Mouse (Mus musculus): ENCODE measurements at regions not wholly inside any gene's neighbourhood (a gene's known extent, or its start where the extent isn't known, plus 50 kb on each side); places are given as distances from the start of the nearest gene placed in this dataset.

DNA sequence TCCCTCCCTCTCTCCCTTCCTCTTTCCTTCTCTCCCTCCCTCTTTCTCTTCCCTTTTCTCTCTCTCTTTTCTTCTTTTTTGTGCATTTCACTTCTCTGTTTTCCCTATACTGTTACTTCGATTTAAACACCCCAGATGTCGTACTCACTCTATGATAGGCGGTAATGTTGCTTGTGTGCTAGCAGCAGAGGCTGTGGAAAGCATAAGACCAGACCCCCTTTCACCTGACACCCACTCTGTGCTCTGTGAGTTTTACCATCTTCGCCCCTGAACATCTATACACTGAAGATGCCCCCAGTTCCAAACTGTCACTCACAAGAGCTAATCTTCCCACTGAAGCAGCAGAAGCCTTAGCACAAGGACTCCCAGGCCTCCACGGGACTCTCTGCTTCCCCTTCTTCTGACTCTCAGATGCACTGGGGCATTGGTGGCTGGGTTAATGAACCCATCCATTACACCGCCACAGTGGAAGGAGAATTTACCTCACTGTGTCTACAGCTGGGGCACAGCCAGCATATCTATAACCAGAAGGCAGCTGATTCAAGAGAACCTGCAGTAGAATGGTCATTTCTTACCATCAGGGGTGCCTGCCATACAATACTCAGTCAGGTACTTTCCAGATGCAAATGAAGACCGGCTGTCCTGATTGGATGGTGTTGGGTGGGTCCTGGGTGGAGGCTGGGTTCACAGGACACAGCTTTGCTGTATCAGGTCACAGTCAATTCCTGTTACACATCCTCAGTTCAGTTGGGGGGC, 194.0 kb upstream of the Runx1 start:
- DNase-seq (ENCODE audit: low read depth, low spot score), result peak; percentile 17

- no peak for DNase-seq (ENCODE audit: low read depth, low spot score)
Measured at GRCm38 (mm10) chr16:93018766-93019165, 192.8 kb upstream of the Runx1 start.

GRCm38 (mm10) chr16:93017025-93017424, 191.1 kb upstream of the Runx1 start:
- DNase-seq (ENCODE audit: low read depth, low spot score), result no peak

DNA sequence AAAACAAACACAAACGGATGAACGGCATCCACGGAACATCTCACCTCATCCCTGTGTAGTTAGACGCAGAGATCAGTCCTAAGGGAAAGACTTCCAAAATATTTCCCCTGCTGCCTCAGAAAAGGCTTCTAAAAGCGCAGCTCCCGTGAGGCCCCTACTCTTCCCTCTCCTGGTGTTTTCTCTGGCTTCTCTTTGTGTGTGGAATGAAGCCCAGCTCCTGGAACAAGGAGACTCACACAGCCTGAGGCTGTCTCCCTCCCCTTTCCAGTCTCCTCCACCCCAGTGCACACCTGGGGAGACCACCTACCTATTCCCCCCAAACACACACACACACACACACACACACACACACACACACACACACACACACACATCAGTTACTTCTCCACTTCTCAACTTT, 189.7 kb upstream of the Runx1 start:
- DNase-seq (ENCODE audit: low read depth, low spot score), result no peak

GRCm38 (mm10) chr16:93014991-93015390, 189.0 kb upstream of the Runx1 start:
- no peak for DNase-seq (ENCODE audit: low read depth, low spot score)

DNA sequence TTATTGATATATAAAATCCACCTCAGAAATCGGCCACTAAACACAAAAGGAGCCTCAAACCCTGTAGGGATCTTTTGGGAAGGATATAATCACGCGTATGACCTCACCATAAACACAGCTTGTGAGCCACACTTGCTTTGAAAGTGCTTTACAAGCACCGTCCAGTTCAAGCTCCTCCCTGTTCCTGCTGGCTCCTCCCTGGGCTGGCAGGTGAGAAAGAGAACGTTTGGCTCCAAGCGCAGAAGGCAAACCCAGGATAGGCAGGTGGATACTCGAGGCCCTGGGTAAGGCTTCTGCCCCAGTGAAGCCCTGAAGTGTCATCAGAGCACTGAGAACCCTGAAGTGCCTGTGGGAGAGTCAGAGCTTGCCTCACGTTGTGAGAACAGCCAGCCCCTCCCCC, 187.9 kb upstream of the Runx1 start:
- no peak for DNase-seq (ENCODE audit: low read depth, low spot score)

DNA sequence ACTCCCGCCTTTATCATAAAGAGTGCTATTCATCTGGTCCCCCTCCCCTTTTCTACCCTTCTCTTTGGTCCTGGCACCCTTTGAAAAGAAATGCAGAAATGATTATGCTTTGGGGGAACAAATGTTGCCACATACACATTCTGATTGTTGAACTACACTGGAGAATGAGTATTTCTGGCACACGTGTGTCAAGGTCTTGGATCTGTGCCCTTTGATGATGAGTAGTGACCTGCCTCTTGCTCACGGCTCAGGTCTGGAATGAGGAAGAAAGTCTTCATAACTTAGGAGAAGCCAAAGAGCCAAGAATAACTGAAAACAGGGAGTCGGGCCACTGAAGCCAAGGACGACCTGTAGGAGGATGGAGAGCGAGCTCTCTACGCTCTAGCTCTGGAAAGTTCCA, 187.3 kb upstream of the Runx1 start:
- DNase-seq (ENCODE audit: low read depth, low spot score), result no peak

- DNase-seq (ENCODE audit: low read depth, low spot score), result no peak
Measured at GRCm38 (mm10) chr16:93011474-93011873, 185.5 kb upstream of the Runx1 start.

DNA sequence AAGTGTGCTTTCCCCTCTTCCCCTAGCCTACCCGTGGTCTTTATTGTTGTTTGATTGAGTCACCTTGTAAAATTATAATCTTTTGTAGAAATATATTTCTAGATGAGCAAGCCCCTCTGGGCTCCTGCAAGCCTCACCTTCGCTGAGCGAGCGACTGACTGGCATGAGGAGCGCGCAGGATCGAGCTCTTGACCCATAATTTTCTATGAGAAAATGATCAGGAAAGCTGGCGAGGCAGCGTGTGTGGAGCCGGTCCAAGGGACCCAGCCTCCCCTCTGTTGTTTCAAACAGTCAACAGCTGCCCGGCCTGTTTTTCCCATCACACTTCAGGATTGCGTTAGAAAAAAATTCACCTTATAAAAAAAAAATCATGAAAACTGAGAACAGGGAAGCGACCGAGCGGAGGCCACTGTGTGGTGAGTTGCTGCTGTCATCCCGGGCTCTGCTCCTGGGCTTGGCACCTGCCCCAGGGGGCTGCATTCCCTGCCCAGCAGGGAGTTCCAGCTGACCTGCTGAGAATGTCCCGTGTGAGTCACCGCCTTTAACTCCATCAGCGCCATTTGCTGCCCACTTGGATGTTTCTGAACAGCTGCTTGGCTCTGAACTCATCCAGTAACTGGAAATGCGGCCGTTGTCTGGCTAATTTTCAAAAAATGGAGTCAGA, 180.5 kb upstream of the Runx1 start:
- DNase-seq (ENCODE audit: low read depth, low spot score), result peak; percentile 80

DNA sequence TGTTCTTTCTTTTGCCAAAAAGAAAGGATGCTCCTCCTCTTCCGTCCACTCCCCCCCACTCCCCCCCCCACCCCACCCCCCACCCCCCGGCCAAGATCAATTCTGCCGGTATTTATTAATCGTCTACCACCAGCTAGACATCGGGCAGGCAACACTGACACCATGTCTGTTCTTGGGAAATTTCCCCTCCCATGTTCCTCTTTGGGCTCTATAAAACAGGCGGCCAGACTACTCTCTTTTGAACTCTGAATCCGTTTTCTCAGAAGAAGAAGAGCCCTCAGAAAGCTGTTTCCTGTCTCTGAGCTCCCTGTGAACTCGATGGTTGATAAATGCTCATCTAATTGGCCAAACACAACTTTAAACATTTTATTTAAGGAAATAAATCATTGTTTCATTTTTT, 179.5 kb upstream of the Runx1 start:
- DNase-seq (ENCODE audit: low read depth, low spot score), result no peak

- DNase-seq (ENCODE audit: low read depth, low spot score), result no peak
Measured at GRCm38 (mm10) chr16:93003830-93004229, 177.9 kb upstream of the Runx1 start.

- no peak for DNase-seq (ENCODE audit: low read depth, low spot score)
Measured at GRCm38 (mm10) chr16:92998689-92999088, 172.7 kb upstream of the Runx1 start.

GRCm38 (mm10) chr16:92997636-92998035, 171.7 kb upstream of the Runx1 start:
- no peak for DNase-seq (ENCODE audit: low read depth, low spot score)

DNA sequence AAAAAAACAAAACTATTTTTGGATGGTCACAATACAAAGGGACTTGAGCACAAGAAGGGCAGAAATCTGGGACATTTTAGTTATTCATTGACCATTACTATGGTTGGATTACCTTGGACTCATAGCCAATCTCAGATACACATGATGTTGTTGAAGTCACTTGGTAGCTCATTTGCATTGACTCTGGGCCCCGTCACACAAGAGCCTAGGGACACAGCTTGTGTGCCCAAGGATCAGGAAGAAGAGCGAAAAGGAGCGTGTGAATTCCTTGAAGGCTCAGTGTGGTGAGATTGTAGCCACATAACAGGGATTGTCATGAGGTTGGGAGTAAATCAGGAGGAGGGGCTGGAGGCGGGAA, 170.0 kb upstream of the Runx1 start:
- DNase-seq (ENCODE audit: low read depth, low spot score), result no peak

DNA sequence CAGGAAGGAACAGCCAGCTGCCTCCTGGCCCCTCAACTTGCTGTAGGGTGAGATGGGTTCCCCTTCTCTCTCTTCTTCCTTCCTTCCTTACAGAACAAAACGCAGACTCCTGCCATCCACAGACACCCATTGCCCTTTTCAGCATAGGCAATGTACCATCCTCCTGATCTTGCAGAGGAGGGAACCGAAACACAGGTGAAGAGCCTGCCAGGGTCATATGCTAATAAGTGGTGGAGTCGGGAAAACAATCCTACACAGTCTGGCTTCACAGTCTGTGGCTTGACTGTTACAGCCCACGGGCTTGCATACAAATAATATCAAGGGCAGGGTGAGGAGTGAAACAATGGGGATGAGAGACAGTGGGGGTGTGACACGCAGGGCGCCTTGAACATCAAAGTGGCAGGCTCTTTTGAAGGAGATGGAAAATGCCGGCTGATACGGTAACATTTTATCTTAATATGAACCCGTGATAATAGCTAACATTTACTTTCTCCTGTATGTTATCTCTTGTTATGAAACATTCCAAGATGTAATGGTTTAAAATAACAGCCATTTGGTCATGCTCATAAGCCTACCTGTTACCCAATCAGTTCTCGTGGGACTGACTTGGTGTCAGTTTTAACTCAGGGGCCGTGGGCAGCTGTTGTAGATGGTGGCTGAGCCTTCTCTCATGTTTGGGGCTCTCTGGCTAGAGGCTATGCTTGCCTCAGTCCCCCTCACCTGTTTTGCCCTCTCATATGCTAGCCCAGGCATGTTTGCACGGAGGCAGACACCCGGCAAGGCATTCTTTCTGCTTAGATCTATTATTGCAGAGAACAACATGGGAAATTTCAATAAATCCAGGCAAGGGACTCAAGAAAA, 169.4 kb upstream of the Runx1 start:
- DNase-seq (ENCODE audit: low read depth, low spot score), result peak; percentile 20

GRCm38 (mm10) chr16:92992876-92993275, 166.9 kb upstream of the Runx1 start:
- DNase-seq (ENCODE audit: low read depth, low spot score), result no peak

GRCm38 (mm10) chr16:92991405-92991804, 165.5 kb upstream of the Runx1 start:
- DNase-seq (ENCODE audit: low read depth, low spot score), result no peak

DNA sequence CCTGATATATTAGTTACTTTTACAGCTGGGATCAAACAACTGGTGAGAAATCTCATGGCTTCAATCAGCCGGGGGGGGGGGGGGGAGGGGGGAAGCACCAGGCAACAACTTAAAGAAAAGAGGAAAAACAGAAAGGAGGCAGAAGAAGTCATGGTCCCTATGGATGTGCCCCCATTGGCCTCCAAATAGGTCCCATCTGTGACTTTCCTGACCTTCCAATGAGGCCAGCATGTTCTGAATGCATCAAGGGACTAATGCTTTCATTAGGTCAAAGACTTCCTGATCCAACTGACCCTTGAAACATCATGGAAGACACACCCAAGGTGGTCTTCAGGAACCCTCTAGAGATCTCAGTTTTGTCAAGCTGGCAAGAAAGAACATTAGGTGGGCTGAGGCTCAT, 162.5 kb upstream of the Runx1 start:
- DNase-seq (ENCODE audit: low read depth, low spot score), result no peak

- no peak for DNase-seq (ENCODE audit: low read depth, low spot score)
Measured at GRCm38 (mm10) chr16:92988000-92988399, 162.1 kb upstream of the Runx1 start.

- DNase-seq (ENCODE audit: low read depth, low spot score), result no peak
Measured at GRCm38 (mm10) chr16:92985768-92986167, 159.8 kb upstream of the Runx1 start.

- no peak for DNase-seq (ENCODE audit: low read depth, low spot score)
Measured at GRCm38 (mm10) chr16:92982934-92983333, 157.0 kb upstream of the Runx1 start.

GRCm38 (mm10) chr16:92979620-92980330, 153.8 kb upstream of the Runx1 start:
- DNase-seq (ENCODE audit: low read depth, low spot score), result no peak

Data from ZHBTc4 (cell line).